Mouse (Mus musculus) large intestine, adult 2 months (tissue): ENCODE results near the gene Mdm2. TPM values are rescaled to one million over a fixed set of nuclear protein-coding genes. Genes with fewer than 3 reads are reported as not detected.

ENCODE experiments used
- DNase-seq: peaks from one replicate; pipeline ENCODE4 v3.0.0-alpha.2; 2012; ENCODE audit warnings: low read depth, low spot score
- WGBS: fragments of 180-500 bp; shearing (Covaris S2); methylation state at CpG from one replicate; pipeline ENCODE4 v1.1.7; 2018; 5-methylcytosine and 5-hydroxymethylcytosine counted together
- polyA plus RNA-seq: library from polyadenylated mRNA; depleted of rRNA; stranded (reverse); fragments of >200 nt; gene quantifications from 2 replicates; pipeline ENCODE4 v1.2.3, GENCODE M21; 2012

The Mdm2 gene
- polyA plus RNA-seq, 1 experiment = 11.2 TPM

- no peak for DNase-seq
- 77% methylated on average over 10 of the region's 10 CpGs for WGBS
Measured at GRCm38 (mm10) chr10:117651587-117652377, 58.8 kb downstream of the Mdm2 start.

GRCm38 (mm10) chr10:117650725-117651124 lies 59.8 kb downstream of the Mdm2 start:
- WGBS = 89% methylated on average over 7 of the region's 7 CpGs
- DNase-seq = no peak

GRCm38 (mm10) chr10:117650042-117650655 lies 60.4 kb downstream of the Mdm2 start:
- WGBS = 72% methylated on average over 12 of the region's 12 CpGs
- DNase-seq = no peak

GRCm38 (mm10) chr10:117649292-117650041 lies 61.1 kb downstream of the Mdm2 start:
- DNase-seq = no peak
- WGBS = 83% methylated on average over 11 of the region's 11 CpGs

GRCm38 (mm10) chr10:117648643-117649042 lies 61.9 kb downstream of the Mdm2 start:
- no peak for DNase-seq

GRCm38 (mm10) chr10:117647964-117648472 lies 62.5 kb downstream of the Mdm2 start:
- no peak for DNase-seq
- 90% methylated on average over 2 of the region's 2 CpGs for WGBS

More at GRCm38 (mm10) chr10:117648643-117649042, 61.9 kb downstream of the Mdm2 start:
- WGBS = 71% methylated on average over 3 of the region's 3 CpGs

- DNase-seq = no peak
- WGBS = 81% methylated on average over 13 of the region's 13 CpGs
Measured at GRCm38 (mm10) chr10:117647158-117647505, 63.4 kb downstream of the Mdm2 start.

GRCm38 (mm10) chr10:117646482-117647157 lies 63.9 kb downstream of the Mdm2 start:
- no peak for DNase-seq
- 93% methylated on average over 5 of the region's 5 CpGs for WGBS

GRCm38 (mm10) chr10:117645487-117645964 lies 65.0 kb downstream of the Mdm2 start:
- no peak for DNase-seq
- 89% methylated on average over 7 of the region's 7 CpGs for WGBS

GRCm38 (mm10) chr10:117644828-117645227 lies 65.7 kb downstream of the Mdm2 start:
- no peak for DNase-seq
- 79% methylated on average over 11 of the region's 11 CpGs for WGBS

- no peak for DNase-seq
- 15% methylated on average over 8 of the region's 8 CpGs for WGBS
Measured at GRCm38 (mm10) chr10:117644429-117644748, 66.2 kb downstream of the Mdm2 start.

GRCm38 (mm10) chr10:117643711-117644428 lies 66.7 kb downstream of the Mdm2 start:
- 63% methylated on average over 12 of the region's 12 CpGs for WGBS
- DNase-seq = no peak

- DNase-seq = no peak
- WGBS = 80% methylated on average over 6 of the region's 6 CpGs
Measured at GRCm38 (mm10) chr10:117643302-117643701, 67.3 kb downstream of the Mdm2 start.

- no peak for DNase-seq
- 94% methylated on average over 15 of the region's 15 CpGs for WGBS
Measured at GRCm38 (mm10) chr10:117642491-117643262, 67.9 kb downstream of the Mdm2 start.

- 92% methylated on average over 9 of the region's 9 CpGs for WGBS
- no peak for DNase-seq
Measured at GRCm38 (mm10) chr10:117642201-117642450, 68.4 kb downstream of the Mdm2 start.

- 86% methylated on average over 20 of the region's 20 CpGs for WGBS
- no peak for DNase-seq
Measured at GRCm38 (mm10) chr10:117641400-117642200, 69.0 kb downstream of the Mdm2 start.

GRCm38 (mm10) chr10:117640595-117641078 lies 69.9 kb downstream of the Mdm2 start:
- no peak for DNase-seq
- 82% methylated on average over 7 of the region's 7 CpGs for WGBS
